Mouse (Mus musculus) left cerebral cortex, postnatal 36 days (tissue): ENCODE data around the gene Ell. TPM values are rescaled to one million over a fixed set of nuclear protein-coding genes. Genes with fewer than 3 reads are reported as not detected.
"Not testable (repeated sequence)": the region's sequence is repeated elsewhere in the genome, so short reads cannot be mapped to it uniquely, and the experiment has no call there.

Source experiments
- DNase-seq, 2 experiments: peaks; one replicate each; pipeline ENCODE4 v3.0.0; 2021 to 2022; ENCODE audit warnings: low spot score in 2 of 2, mixed read lengths in 1 of 2
- intact Hi-C: fragments of 180-260 bp; cut with DNase I; formaldehyde crosslinking; loops from one replicate; pipeline ENCODE4 v1.15.1; 2025
- total RNA-seq, 2 experiments: library from RNA; stranded (reverse); gene quantifications; 2 replicates each; pipeline ENCODE4 v1.2.3; 2021

Gene Ell
- total RNA-seq, 2 experiments from 2014 or later = 19.1 to 20.7 TPM

- intact Hi-C loops = no loop called here
- DNase-seq = no peak
Observed at GRCm38 (mm10) chr8:70558983-70559382, 19.7 kb downstream of the Ell start.

DNA sequence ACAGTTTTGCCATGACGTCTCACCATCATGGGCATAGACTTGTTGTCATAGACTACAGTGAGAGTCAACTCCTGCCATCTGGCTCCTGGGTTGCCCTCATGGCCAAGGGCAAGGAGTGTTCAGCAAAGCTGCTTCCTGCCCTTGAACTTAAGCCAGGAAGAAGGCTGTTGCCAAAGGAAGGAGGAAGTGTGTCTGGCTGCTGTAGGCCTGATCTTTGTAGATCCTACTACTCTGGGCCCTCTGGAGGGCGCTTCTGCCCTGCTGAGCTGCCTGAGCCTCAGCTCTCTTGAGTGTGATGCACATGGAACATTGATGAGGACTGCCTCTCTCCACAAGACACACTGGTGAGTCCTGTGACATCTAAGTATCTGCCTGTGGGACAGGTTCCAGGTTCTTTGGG, 20.8 kb downstream of the Ell start:
- intact Hi-C loops = no loop called here
- peak in 1 of 2 experiments; percentile 25 for DNase-seq

DNA sequence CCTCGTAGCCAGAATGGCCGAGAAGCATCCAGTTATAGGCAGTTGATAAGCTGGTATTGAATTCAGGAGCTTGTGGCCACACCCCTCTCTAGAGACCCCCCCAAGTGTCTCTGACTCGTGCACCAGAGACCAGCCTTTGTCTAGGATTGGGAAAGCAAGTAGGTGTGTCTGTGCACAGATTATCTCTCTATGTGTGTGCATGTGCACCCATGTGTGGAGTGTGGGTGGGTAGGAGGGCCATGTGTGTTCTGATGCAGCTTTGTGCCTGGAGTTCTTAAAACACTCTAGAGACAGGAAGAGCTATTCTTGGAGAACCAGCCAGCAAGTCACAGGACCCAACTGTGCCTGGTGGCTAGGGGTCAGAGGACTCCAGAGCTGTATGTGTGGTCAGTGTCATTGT, 21.3 kb downstream of the Ell start:
- intact Hi-C loops = no loop called here
- DNase-seq = no peak

DNA sequence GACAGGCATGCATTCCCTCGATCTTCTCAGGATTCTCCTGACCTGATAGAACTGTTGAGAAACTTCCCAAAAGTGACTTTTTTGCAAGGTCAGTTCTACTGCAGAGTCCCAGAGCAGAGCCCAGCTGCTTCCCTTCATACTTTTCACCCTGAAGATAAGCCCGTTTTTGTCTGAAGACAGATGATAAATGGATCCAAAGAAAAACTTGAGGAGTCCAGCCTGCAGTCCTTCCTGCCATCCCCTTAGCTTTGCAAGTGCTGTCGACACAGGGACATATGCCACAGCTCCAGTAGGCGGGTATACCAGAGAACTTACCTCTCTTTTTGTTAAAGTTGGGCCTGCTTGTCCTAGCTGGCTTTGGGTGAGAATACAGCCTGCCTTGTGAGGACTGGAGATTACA, 22.1 kb downstream of the Ell start:
- intact Hi-C loops = no loop called here
- no peak for DNase-seq

DNA sequence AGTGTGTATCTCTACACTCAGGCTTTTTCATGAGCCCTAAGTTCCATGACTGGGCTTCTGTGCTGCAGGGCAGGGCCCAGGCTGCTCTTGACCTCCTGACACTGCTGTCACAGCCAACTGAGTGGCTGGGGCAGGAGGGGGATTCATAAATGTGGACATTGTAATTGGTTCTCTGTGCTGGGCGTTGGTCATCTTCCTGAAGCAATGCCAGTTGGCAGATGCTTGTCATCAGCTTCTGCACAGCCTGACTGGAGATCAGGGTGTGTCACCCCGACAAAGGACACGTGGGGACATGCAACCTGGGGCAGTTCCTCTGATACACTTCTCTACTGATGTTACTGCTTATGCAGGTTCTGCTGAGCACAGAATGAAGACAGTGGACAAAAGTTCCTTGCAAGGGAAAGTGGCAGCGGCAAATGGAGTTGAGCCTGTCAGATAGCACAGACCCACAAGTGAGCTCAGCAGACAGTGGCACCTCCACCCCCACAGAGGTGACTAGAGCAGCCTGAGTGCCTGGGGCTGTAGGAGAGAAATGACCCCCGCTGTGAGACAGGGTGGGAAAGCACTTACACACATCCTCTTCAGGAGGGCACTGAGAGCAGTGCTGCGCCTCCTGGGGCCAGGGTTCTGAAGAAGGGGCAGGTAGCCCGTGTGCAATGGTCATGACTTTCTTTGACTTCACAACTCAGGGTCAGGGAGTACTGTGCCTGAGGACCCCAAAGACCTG, 22.7 kb downstream of the Ell start:
- no peak for DNase-seq
- intact Hi-C loops = no loop called here

- no peak for DNase-seq
- intact Hi-C loops = no loop called here
Observed at GRCm38 (mm10) chr8:70562802-70563201, 23.5 kb downstream of the Ell start.

GRCm38 (mm10) chr8:70563763-70564387, 24.6 kb downstream of the Ell start:
- intact Hi-C loops = no loop called here
- no peak for DNase-seq

GRCm38 (mm10) chr8:70564696-70565235, 25.5 kb downstream of the Ell start:
- DNase-seq = no peak
- intact Hi-C loops = no loop called here

GRCm38 (mm10) chr8:70565561-70565960, 26.3 kb downstream of the Ell start:
- DNase-seq = no peak
- intact Hi-C loops = no loop called here

- DNase-seq = no peak
- intact Hi-C loops = loop anchor here (5.0 kb wide), 1 partner anchor 827 kb away; the partner anchor contains the start of genes Babam1 and Ushbp1
Observed at GRCm38 (mm10) chr8:70570360-70570759, 31.1 kb downstream of the Ell start.

GRCm38 (mm10) chr8:70570990-70571389, 31.7 kb downstream of the Ell start:
- no peak for DNase-seq
- intact Hi-C loops = loop anchor here (5.0 kb wide), 1 partner anchor 826 kb away; the partner anchor contains the start of genes Babam1 and Ushbp1

DNA sequence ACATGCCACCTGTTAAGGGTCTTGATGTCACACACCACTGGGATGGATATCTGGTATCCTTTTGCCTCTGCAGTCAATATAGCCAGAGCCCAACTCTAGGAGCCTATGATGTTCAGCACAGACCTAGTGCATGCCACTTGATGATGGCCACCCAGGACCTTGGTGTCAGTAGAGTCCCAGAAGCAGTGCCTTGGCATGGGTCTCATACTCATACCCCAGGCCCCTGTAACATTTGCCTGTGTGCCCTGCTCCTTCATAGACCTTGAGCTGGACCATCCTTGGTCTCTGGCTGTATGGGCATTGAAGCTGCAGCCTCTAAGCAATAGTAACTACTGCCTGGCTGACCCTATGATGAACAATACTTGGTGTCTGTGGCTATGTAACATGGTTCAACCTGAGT, 35.0 kb downstream of the Ell start:
- DNase-seq = no peak
- intact Hi-C loops = loop anchor here (5.0 kb wide), 1 partner anchor 823 kb away; the partner anchor contains the start of genes Babam1 and Ushbp1

DNA sequence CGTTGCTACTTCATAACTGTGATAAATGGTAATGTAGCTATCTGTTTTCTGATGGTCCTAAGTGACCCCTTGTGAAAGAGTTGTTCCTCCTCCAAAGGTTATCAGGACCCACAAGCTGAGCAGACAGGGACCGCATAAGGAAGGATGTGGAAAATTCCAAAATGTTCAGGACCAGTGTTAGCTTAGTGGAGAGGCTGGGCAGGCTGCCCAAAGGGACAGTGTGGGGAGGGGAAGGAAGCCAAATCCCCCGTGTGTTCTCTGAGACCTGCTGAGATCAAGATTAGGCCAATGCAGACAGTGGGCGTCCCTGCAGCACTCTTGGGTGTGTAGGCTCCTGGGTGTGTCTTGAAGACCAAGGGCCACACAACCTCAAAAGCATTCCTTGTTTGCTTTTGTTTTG, 35.7 kb downstream of the Ell start:
- intact Hi-C loops = loop anchor here (5.0 kb wide), 1 partner anchor 822 kb away; the partner anchor contains the start of genes Babam1 and Ushbp1
- DNase-seq = no peak

GRCm38 (mm10) chr8:70577207-70577606, 38.0 kb downstream of the Ell start:
- DNase-seq = no peak
- intact Hi-C loops = no loop called here

DNA sequence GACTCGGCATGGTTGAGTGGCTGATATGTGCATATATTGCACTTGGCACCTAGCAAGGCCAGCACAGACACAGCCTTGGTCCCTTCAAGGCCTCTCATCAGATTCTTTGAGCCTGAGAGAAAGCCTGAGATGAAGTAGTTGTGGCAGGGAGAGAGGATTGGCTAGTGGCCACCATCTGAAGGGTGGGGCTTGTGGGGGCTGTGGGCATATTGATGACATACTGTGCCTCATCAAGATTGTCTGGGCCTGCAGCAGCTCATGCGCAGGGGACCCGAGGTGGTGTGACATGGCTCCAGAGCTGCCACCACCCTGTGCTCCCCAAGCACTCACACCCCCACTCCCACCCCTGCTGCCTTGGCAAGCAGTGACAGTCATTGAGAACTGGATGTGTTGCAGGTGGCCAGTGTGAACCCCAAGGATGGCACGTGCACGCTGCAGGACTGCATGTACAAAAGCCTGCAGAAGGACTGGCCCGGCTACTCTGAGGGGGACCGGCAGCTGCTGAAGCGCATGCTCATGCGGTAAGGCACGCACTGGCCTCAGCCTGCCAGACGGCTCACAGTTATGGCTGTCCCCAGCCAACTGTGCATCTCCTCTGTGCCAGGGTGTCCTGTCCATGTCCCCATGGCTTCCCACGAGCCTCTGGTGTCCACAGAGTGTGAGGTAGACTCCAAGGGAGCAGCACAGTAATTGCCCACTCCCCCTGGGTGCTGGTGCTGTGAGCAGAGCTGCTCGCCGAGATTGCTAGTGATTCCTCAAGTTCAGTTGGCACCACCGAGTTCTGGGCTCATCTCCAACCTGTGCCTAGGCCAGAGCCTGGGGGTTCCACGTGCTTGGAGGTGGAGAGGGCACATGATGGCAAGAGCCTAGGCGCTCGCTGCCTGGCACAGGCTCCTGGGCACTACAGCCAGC, 44.5 kb downstream of the Ell start:
- DNase-seq = peak; percentile 34 to 49
- intact Hi-C loops = loop anchor here (5.0 kb wide), 1 partner anchor 36 kb away; no protein-coding TSS in a partner anchor

DNA sequence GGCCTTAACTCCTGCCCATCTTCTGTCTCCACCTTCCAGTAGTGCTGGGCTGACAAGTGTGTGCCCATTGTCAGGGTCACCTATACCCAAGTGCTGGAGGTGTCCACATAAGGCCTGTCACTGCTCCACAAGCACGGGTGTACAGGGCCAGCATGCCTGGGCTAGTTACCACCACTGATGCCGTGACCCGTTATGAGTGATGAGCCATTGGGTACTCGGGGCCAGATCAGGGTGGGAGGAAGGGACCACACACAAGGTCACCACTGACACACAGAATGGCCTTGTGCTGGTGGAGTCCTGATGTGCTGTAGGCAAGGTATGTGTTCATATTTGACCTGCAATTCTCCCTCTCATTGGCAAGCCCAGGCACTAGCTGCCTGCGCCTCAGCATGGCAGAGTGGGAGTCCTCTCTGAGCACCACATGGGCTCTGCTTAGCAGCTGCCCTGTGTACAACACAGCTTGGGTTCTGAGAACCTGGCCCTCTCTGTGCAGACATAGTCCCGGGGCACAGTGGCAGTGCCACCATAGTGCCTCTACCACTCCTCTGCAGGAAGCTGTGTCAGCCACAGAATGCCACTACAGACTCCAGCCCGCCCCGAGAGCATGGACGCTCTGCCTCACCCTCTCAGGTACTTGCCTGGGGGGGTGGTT, 45.5 kb downstream of the Ell start:
- no peak for DNase-seq
- intact Hi-C loops = loop anchor here (5.0 kb wide), 1 partner anchor 37 kb away; no protein-coding TSS in a partner anchor

DNA sequence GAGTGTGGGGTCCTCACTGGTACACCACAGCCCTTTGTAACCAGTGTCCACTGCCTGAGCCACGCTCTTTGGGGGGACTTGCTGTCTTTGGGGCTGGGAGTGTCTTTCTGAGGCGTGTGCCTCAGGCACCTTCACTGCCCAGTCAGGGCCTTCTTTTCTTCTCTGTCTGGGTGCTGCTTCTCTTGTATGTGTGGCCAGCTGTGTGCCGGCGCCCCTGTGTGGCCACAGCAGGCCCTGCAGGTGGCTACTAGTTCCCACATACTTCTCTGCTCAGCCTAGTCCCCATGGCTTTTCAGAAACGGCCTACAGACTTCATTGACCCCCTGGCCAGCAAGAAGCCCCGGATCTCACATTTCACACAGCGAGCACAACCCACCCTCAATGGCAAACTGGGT, 46.0 kb downstream of the Ell start:
- peak; percentile 50 to 53 for DNase-seq
- intact Hi-C loops = no loop called here

DNA sequence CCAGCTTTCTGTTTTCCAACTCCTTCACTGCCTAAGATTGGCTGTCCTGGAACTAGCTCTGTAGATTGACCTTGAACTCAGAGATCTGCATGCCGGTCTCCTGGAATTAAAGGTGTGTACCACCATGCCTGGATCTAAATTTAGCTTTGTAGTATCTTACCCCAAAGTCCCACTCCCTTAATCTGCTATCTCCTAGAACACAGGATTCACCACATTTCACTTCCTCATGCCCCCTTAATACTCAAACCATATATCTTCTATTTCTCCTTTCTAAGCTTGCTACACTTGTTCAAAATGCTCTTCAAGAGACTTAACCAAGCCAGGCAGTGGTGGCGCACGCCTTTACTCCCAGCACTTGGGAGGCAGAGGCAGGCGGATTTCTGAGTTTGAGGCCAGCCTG, 48.7 kb downstream of the Ell start:
- DNase-seq, intact Hi-C loops: not testable (repeated sequence)

GRCm38 (mm10) chr8:70591569-70591968, 52.3 kb downstream of the Ell start:
- intact Hi-C loops = no loop called here
- peak; percentile 38 to 60 for DNase-seq
